Mouse (Mus musculus) lung, embryonic 14.5 days (tissue): Measurements from ENCODE around the gene Calml4. TPM values are rescaled to one million over a fixed set of nuclear protein-coding genes. Genes with fewer than 3 reads are reported as not detected.
"Not testable (repeated sequence)": the region's sequence is repeated elsewhere in the genome, so short reads cannot be mapped to it uniquely, and the experiment has no call there.

Experiments used
- ATAC-seq: fragments of 200-750 bp; cut with Nextera tagmentation; 2 replicates; pipeline ENCODE4 v1.8.0; 2017; ENCODE audit warnings: mild to moderate bottlenecking, moderate TSS enrichment, moderate library complexity; ENCODE audit not compliant: insufficient read depth
- DNase-seq: peaks from one replicate; pipeline ENCODE4 v3.0.0-alpha.2; 2015
- H3K27ac ChIP-seq: fragments of 300-500 bp; sonication (generic); 2 replicates; pipeline ENCODE4 v1.5.1; 2014; ENCODE audit warnings: low read depth, mild to moderate bottlenecking, moderate library complexity
- H3K27me3 ChIP-seq: fragments of 300-500 bp; sonication (generic); 2 replicates; pipeline ENCODE4 v1.6.1; 2014; ENCODE audit warnings: low read length, control low read depth; ENCODE audit not compliant: insufficient read depth
- H3K36me3 ChIP-seq: fragments of 300-500 bp; sonication (generic); 2 replicates; pipeline ENCODE4 v1.6.1; 2014; ENCODE audit warnings: control low read depth; ENCODE audit not compliant: insufficient read depth
- H3K4me1 ChIP-seq: fragments of 300-500 bp; sonication (generic); 2 replicates; pipeline ENCODE4 v1.6.1; 2014; ENCODE audit warnings: antibody characterized with exemption, control low read depth; ENCODE audit not compliant: insufficient read depth
- H3K4me2 ChIP-seq: fragments of 300-500 bp; sonication (generic); 2 replicates; pipeline ENCODE4 v1.6.1; 2014; ENCODE audit warnings: mild to moderate bottlenecking
- H3K4me3 ChIP-seq: fragments of 300-500 bp; sonication (generic); 2 replicates; pipeline ENCODE4 v1.5.1; 2014; ENCODE audit warnings: low read depth, low read length
- H3K9ac ChIP-seq: fragments of 300-500 bp; sonication (generic); 2 replicates; pipeline ENCODE4 v1.6.1; 2014
- H3K9me3 ChIP-seq: fragments of 300-500 bp; sonication (generic); 2 replicates; pipeline ENCODE4 v1.6.1; 2016; ENCODE audit warnings: low read depth, low read length, control low read depth
- CTCF ChIP-seq: IDR thresholded peaks from 2 replicates; pipeline ENCODE4 v1.5.1; 2016; ENCODE audit warnings: antibody characterized with exemption, low read depth
- WGBS: fragments of 180-500 bp; shearing (Covaris S2); extraction: QIAGEN DNeasy Blood & Tissue Kit; methylation state at CpG from one replicate; pipeline ENCODE4 v1.1.7; 2014; 5-methylcytosine and 5-hydroxymethylcytosine counted together
- polyA plus RNA-seq: library from polyadenylated mRNA; unstranded; fragments of >200 nt; fragmentation: Nextera tagmentation; extraction: Ambion mirVana; gene quantifications from 2 replicates; pipeline ENCODE4 v1.2.1, GENCODE M21; 2014

Calml4 gene
- polyA plus RNA-seq, 1 experiment from 2014 or later, result 11.6 TPM

DNA sequence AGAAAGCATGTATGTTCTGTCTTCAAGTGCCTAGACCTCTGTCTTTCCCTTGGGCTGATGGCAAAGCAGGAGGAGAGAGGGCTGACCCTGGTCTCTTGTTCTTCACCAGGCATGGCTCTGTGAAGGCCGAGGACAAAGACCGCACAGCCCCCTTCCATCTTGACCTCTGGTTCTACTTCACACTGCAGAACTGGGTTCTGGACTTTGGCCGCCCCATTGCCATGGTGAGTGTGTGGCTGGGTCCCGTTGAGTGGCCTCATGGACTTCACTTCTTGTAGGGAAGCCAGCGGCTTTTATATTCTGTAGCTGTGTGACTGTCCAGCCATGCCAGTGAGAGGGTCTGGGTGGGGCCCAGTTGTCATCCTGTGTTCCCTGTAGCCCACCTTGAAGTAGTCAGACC, 13.4 kb upstream of the Calml4 start:
- Histone ChIP-seq H3K27me3 (no peaks in the 10 kb centered on the region), H3K4me1 (0 out of 2 replicates have a peak, but pooled peaks cover 6% of the 10 kb centered on the region), H3K27ac (no peak overlapping the region), H3K9ac (no peak overlapping the region), H3K9me3 (no peaks in the 10 kb centered on the region), H3K36me3 (0 out of 2 replicates have a peak, but pooled peaks cover 15% of the 10 kb centered on the region), H3K4me3 (no peak overlapping the region), H3K4me2 (no peak overlapping the region)
- no peak for DNase-seq
- TF ChIP-seq CTCF, result no peak
- no peak for ATAC-seq
- WGBS, result 91% methylated on average over 5 of the region's 5 CpGs

- ATAC-seq, result peak; percentile 61
- Histone ChIP-seq H3K9ac (no peak overlapping the region), H3K36me3 (peaks cover 25% of the 10 kb centered on the region; the same call in 1 of the 2 replicates), H3K4me2 (no peak overlapping the region), H3K27me3 (no peaks in the 10 kb centered on the region), H3K4me1 (0 out of 2 replicates have a peak, but pooled peaks cover 6% of the 10 kb centered on the region), H3K4me3 (no peak overlapping the region), H3K27ac (no peak overlapping the region), H3K9me3 (no peaks in the 10 kb centered on the region)
- TF ChIP-seq CTCF, result peak; percentile 99
- WGBS, result 1% methylated on average over 3 of the region's 3 CpGs
- peak; percentile 94 for DNase-seq
These were observed 10.2 kb upstream of the Calml4 start for GRCm38 (mm10) chr9:62847694-62848093.

- Histone ChIP-seq H3K9me3 (no peaks in the 10 kb centered on the region), H3K36me3 (peaks cover 25% of the 10 kb centered on the region; the same call in 1 of the 2 replicates), H3K4me2 (no peak overlapping the region), H3K27ac (no peak overlapping the region), H3K4me1 (0 out of 2 replicates have a peak, but pooled peaks cover 6% of the 10 kb centered on the region), H3K27me3 (no peaks in the 10 kb centered on the region), H3K9ac (no peak overlapping the region), H3K4me3 (no peak overlapping the region)
- TF ChIP-seq CTCF, result no peak
- DNase-seq, result no peak
- ATAC-seq, result no peak
- 87% methylated on average over 3 of the region's 3 CpGs for WGBS
These were observed 9.2 kb upstream of the Calml4 start for GRCm38 (mm10) chr9:62848641-62849040.

- DNase-seq, result no peak
These were observed 6.3 kb upstream of the Calml4 start for GRCm38 (mm10) chr9:62851571-62851970.

GRCm38 (mm10) chr9:62854483-62854882, 3.4 kb upstream of the Calml4 start:
- 17% methylated on average over 4 of the region's 4 CpGs for WGBS
- H3K27ac ChIP-seq, result peak overlapping the region; percentile 16; the same call in 1 of the 2 replicates
- no peak overlapping the region for H3K4me2 ChIP-seq
- no peaks in the 10 kb centered on the region for H3K9me3 ChIP-seq
- peaks cover 10% of the 10 kb centered on the region; the same call in 1 of the 2 replicates for H3K36me3 ChIP-seq
- no peaks in the 10 kb centered on the region for H3K27me3 ChIP-seq
- no peak for TF ChIP-seq CTCF
- H3K9ac ChIP-seq, result no peak overlapping the region
- no peak for ATAC-seq
- H3K4me1 ChIP-seq, result peaks cover 30% of the 10 kb centered on the region
- DNase-seq, result peak; percentile 79
- H3K4me3 ChIP-seq, result no peak overlapping the region

More at GRCm38 (mm10) chr9:62851571-62851970, 6.3 kb upstream of the Calml4 start:
- Histone ChIP-seq H3K9me3 (no peaks in the 10 kb centered on the region), H3K36me3 (peaks cover 25% of the 10 kb centered on the region; the same call in 1 of the 2 replicates), H3K4me2 (no peak overlapping the region), H3K9ac (no peak overlapping the region), H3K27ac (no peak overlapping the region), H3K4me3 (no peak overlapping the region), H3K27me3 (no peaks in the 10 kb centered on the region), H3K4me1 (peaks cover 12% of the 10 kb centered on the region; the same call in 1 of the 2 replicates)
- TF ChIP-seq CTCF, result no peak
- no peak for ATAC-seq
- 69% methylated on average over 2 of the region's 2 CpGs for WGBS

GRCm38 (mm10) chr9:62857216-62857615, 664 bp upstream of the Calml4 start:
- H3K4me2 ChIP-seq, result peak overlapping the region; percentile 55
- DNase-seq, result no peak
- peaks cover 27% of the 10 kb centered on the region for H3K4me1 ChIP-seq
- H3K27me3 ChIP-seq, result no peaks in the 10 kb centered on the region
- WGBS, result 60% methylated on average over 9 of the region's 9 CpGs
- no peaks in the 10 kb centered on the region for H3K9me3 ChIP-seq
- H3K36me3 ChIP-seq, result no peaks in the 10 kb centered on the region
- ATAC-seq, result no peak
- TF ChIP-seq CTCF, result no peak
- H3K27ac ChIP-seq, result peak overlapping the region; percentile 81
- H3K9ac ChIP-seq, result no peak overlapping the region; the same call in 1 of the 2 replicates
- H3K4me3 ChIP-seq, result no peak overlapping the region

DNA sequence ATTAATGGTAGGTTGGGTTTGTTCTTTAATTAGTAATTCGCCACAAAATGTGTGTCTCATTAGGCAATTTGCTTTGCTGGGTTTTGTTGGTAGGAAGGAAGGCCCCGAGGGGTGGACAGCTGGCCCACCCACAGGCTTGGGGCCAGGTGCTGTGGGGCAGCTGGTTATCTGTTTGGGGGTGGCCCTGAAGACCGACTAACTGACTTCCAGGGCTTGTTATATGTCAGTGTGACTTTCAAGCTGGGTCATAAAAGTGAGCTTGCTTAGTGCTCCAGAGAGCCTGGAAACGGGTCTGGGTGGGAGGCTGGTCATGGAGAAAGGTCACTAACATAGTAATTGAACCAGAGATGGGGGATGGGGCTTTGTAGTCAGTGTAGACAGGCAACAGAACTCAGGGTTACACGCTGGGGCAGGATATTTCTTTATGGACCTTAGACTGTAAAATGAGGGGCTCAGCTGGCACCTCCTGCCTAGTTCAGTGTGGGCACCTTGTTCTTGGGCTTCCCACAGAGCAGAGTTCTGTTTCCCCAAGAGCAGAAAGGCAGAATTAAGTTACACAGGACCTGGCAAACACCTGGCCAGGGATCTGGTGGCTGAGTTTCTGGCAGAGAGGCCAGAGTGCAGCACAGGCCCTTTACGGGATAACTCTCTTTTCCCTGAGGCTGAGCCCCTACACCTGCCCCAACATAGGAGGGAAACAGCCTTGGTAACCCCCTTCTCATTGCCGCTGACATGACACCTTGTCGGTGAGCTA, 563 bp downstream of the Calml4 start:
- TF ChIP-seq CTCF, result no peak
- 0 out of 2 replicates have a peak overlapping the region, but pooled peaks have one; percentile 4 for H3K9ac ChIP-seq
- H3K27ac ChIP-seq, result peak overlapping the region; percentile 81; the same call in 1 of the 2 replicates
- H3K4me1 ChIP-seq, result peaks cover 27% of the 10 kb centered on the region
- 47% methylated on average over 8 of the region's 8 CpGs for WGBS
- H3K36me3 ChIP-seq, result no peaks in the 10 kb centered on the region
- ATAC-seq (no peak), DNase-seq (no peak)
- peak overlapping the region; percentile 10 for H3K4me3 ChIP-seq
- H3K4me2 ChIP-seq, result peak overlapping the region; percentile 55
- no peaks in the 10 kb centered on the region for H3K9me3 ChIP-seq
- H3K27me3 ChIP-seq, result no peaks in the 10 kb centered on the region

DNA sequence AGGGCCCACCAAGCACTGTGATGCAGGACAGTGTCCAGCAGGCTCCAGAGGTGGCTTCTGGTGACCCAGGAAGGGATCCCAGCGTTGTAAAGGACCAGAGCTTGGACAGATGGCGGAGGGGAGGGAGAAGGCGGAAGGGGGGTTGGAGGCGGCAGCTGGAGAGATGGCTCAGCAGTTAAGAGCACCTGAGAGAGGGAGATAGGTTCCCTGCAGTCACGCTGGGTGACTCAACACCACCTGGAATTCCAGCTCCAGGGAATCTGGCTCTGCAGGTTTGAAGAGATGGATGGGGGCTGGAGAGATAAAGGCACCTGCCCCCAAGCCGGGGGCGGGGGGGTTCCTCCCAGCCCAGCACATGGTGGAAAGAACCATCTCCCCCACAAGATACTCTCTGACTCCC, 2.2 kb downstream of the Calml4 start:
- not testable (repeated sequence) for H3K36me3 ChIP-seq, H3K9ac ChIP-seq, H3K27me3 ChIP-seq, DNase-seq, H3K9me3 ChIP-seq, H3K4me2 ChIP-seq, H3K4me3 ChIP-seq, H3K27ac ChIP-seq
- 43% methylated on average over 6 of the region's 7 CpGs for WGBS
- peaks cover 21% of the 10 kb centered on the region for H3K4me1 ChIP-seq
- 0 out of 2 replicates have a peak, but pooled peaks have one; percentile 3 for ATAC-seq
